Mouse (Mus musculus) kidney, adult 2 months (tissue): ENCODE measurements around the gene Lysmd2.

Experiments
- CTCF ChIP-seq: fragments of 200-500 bp; conservative IDR thresholded peaks from 2 replicates; pipeline ENCODE4 v1.5.1; 2011; ENCODE audit warnings: low read depth, mild to moderate bottlenecking, control low read depth, low read length, moderate library complexity, mixed read lengths; ENCODE audit not compliant: insufficient read depth, insufficient read length
- POLR2A ChIP-seq: fragments of 200-500 bp; IDR thresholded peaks from one replicate; pipeline ENCODE4 v1.6.1; 2011; ENCODE audit warnings: low read depth, low read length, control low read depth

DNA sequence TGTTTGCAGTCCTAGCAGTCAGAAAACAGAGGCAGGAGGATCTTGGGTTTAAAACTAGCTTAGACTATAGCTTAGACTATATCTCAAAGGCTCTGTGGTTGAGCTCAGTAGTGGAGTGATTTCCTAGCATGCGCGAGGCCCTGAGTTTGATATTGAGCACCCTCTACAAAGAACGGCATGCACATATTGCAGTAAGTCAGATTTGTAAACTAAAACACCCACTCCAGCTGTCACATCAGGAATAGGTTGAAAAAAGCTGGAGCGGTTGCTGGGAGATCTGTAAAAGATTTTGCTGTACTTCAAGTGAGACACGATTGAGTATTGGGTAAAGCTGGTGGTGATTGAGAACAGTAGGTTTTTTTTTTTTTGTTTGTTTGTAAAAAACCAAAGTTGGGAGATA lies 55.1 kb downstream of the Lysmd2 start:
- TF ChIP-seq CTCF (no peak), POLR2A (no peak)
